Mouse (Mus musculus) liver, adult 2 months (tissue): ENCODE data around the gene Slc7a5. TPM values are rescaled to one million over a fixed set of nuclear protein-coding genes. Genes with fewer than 3 reads are reported as not detected.

Experiments
- DNase-seq: peaks from one replicate; pipeline ENCODE4 v3.0.0-alpha.2; 2011; ENCODE audit warnings: low read depth, low spot score; ENCODE audit errors: extremely low read depth
- H3K27ac ChIP-seq: fragments of 200-500 bp; replicated peaks from 2 replicates; pipeline ENCODE4 v1.5.1; 2012; ENCODE audit warnings: low read depth, mild to moderate bottlenecking, control low read depth, inconsistent platforms, low read length; ENCODE audit not compliant: insufficient read depth
- H3K27me3 ChIP-seq: fragments of 200-500 bp; 2 replicates; pipeline ENCODE4 v1.6.1; 2012; ENCODE audit warnings: mild to moderate bottlenecking, moderate library complexity, low read length, inconsistent platforms; ENCODE audit not compliant: control insufficient read depth, insufficient read depth
- H3K36me3 ChIP-seq: fragments of 200-500 bp; 2 replicates; pipeline ENCODE4 v1.6.1; 2012; ENCODE audit warnings: low read length, inconsistent platforms; ENCODE audit not compliant: control insufficient read depth, insufficient read depth
- H3K4me1 ChIP-seq: fragments of 200-500 bp; 2 replicates; pipeline ENCODE4 v1.6.1; 2011; ENCODE audit warnings: low read length; ENCODE audit not compliant: control insufficient read depth, insufficient read depth
- H3K4me3 ChIP-seq: fragments of 200-500 bp; 2 replicates; pipeline ENCODE4 v1.5.1; 2011; ENCODE audit warnings: low read depth, mild to moderate bottlenecking, control low read depth, low read length, moderate library complexity; ENCODE audit not compliant: insufficient read depth
- H3K79me2 ChIP-seq: fragments of 200-500 bp; 2 replicates; pipeline ENCODE4 v1.6.1; 2012; ENCODE audit warnings: inconsistent platforms, mild to moderate bottlenecking, low read length, moderate library complexity; ENCODE audit not compliant: control insufficient read depth, insufficient read depth
- H3K9ac ChIP-seq: fragments of 200-500 bp; 2 replicates; pipeline ENCODE4 v1.6.1; 2012; ENCODE audit warnings: low read depth, mild to moderate bottlenecking, control low read depth, inconsistent platforms, low read length
- CTCF ChIP-seq: fragments of 200-500 bp; IDR thresholded peaks from 2 replicates; pipeline ENCODE4 v1.5.1; 2011; ENCODE audit warnings: low read depth, low read length, control low read depth
- POLR2A ChIP-seq: fragments of 200-500 bp; IDR thresholded peaks from 2 replicates; pipeline ENCODE4 v1.6.1; 2011; ENCODE audit warnings: low read length, control low read depth; ENCODE audit not compliant: insufficient read depth; ENCODE audit errors: extremely low read depth
- WGBS: fragments of 180-500 bp; shearing (Covaris S2); methylation state at CpG from one replicate; pipeline ENCODE4 v1.1.7; 2018; 5-methylcytosine and 5-hydroxymethylcytosine counted together
- polyA plus RNA-seq: library from polyadenylated mRNA; depleted of rRNA; stranded (reverse); fragments of >200 nt; gene quantifications from 2 replicates; pipeline ENCODE4 v1.2.3, GENCODE M21; 2012
- total RNA-seq: library from RNA; depleted of rRNA; stranded (reverse); fragments of >200 nt; gene quantifications from 2 replicates; pipeline ENCODE4 v1.2.3, GENCODE M21; 2014

Gene Slc7a5
- total and polyA plus RNA-seq, 2 experiments: 1.1 to 4.5 TPM

- WGBS: 84% methylated on average over 5 of the region's 5 CpGs
- Histone ChIP-seq H3K27ac (no peak overlapping the region), H3K4me3 (no peak overlapping the region), H3K27me3 (no peaks in the 10 kb centered on the region), H3K4me1 (peaks cover 2% of the 10 kb centered on the region; the same call in 1 of the 2 replicates), H3K9ac (no peak overlapping the region), H3K36me3 (no peaks in the 10 kb centered on the region), H3K79me2 (no peaks in the 10 kb centered on the region)
- no peak for TF ChIP-seq CTCF
- no peak for TF ChIP-seq POLR2A
- no peak for DNase-seq
Measured at GRCm38 (mm10) chr8:121868196-121868595, 39.3 kb downstream of the Slc7a5 start.

- no peaks in the 10 kb centered on the region for H3K79me2 ChIP-seq
- H3K27ac ChIP-seq: no peak overlapping the region
- no peak overlapping the region for H3K9ac ChIP-seq
- H3K4me1 ChIP-seq: peaks cover under 1% of the 10 kb centered on the region; the same call in 1 of the 2 replicates
- H3K27me3 ChIP-seq: no peaks in the 10 kb centered on the region
- no peaks in the 10 kb centered on the region for H3K36me3 ChIP-seq
- no peak for DNase-seq
- no peak overlapping the region for H3K4me3 ChIP-seq
- no peak for TF ChIP-seq CTCF
- no peak for TF ChIP-seq POLR2A
- WGBS: 86% methylated on average over 8 of the region's 8 CpGs
Measured at GRCm38 (mm10) chr8:121865356-121865755, 42.1 kb downstream of the Slc7a5 start.

GRCm38 (mm10) chr8:121861806-121862548, 45.5 kb downstream of the Slc7a5 start:
- Histone ChIP-seq H3K79me2 (no peaks in the 10 kb centered on the region), H3K27me3 (no peaks in the 10 kb centered on the region), H3K9ac (no peak overlapping the region), H3K27ac (no peak overlapping the region), H3K4me3 (no peak overlapping the region), H3K4me1 (no peaks in the 10 kb centered on the region), H3K36me3 (no peaks in the 10 kb centered on the region)
- no peak for DNase-seq
- TF ChIP-seq POLR2A: no peak
- TF ChIP-seq CTCF: no peak
- 73% methylated on average over 10 of the region's 12 CpGs for WGBS

- 61% methylated on average over 6 of the region's 6 CpGs for WGBS
- DNase-seq: no peak
- H3K27me3 ChIP-seq: no peaks in the 10 kb centered on the region
- H3K9ac ChIP-seq: no peak overlapping the region
- H3K27ac ChIP-seq: no peak overlapping the region
- no peaks in the 10 kb centered on the region for H3K79me2 ChIP-seq
- TF ChIP-seq POLR2A (no peak), CTCF (no peak)
- H3K36me3 ChIP-seq: no peaks in the 10 kb centered on the region
- H3K4me1 ChIP-seq: no peaks in the 10 kb centered on the region
- no peak overlapping the region for H3K4me3 ChIP-seq
Measured at GRCm38 (mm10) chr8:121861276-121861675, 46.2 kb downstream of the Slc7a5 start.

- no peak for DNase-seq
- no peaks in the 10 kb centered on the region for H3K36me3 ChIP-seq
- no peak overlapping the region for H3K4me3 ChIP-seq
- TF ChIP-seq CTCF: no peak
- no peak for TF ChIP-seq POLR2A
- H3K27me3 ChIP-seq: no peaks in the 10 kb centered on the region
- H3K9ac ChIP-seq: no peak overlapping the region
- H3K27ac ChIP-seq: no peak overlapping the region
- 82% methylated on average over 2 of the region's 2 CpGs for WGBS
- no peaks in the 10 kb centered on the region for H3K79me2 ChIP-seq
- no peaks in the 10 kb centered on the region for H3K4me1 ChIP-seq
Measured at GRCm38 (mm10) chr8:121857747-121858146, 49.7 kb downstream of the Slc7a5 start.

- 72% methylated on average over 9 of the region's 9 CpGs for WGBS
- no peak for DNase-seq
- Histone ChIP-seq H3K4me1 (no peaks in the 10 kb centered on the region), H3K27me3 (no peaks in the 10 kb centered on the region), H3K36me3 (no peaks in the 10 kb centered on the region), H3K4me3 (no peak overlapping the region), H3K9ac (no peak overlapping the region), H3K27ac (no peak overlapping the region), H3K79me2 (no peaks in the 10 kb centered on the region)
- no peak for TF ChIP-seq CTCF
- no peak for TF ChIP-seq POLR2A
Measured at GRCm38 (mm10) chr8:121857331-121857730, 50.2 kb downstream of the Slc7a5 start.
